Mouse (Mus musculus): ENCODE measurements around the gene Gpm6b.

The Gpm6b gene

DNA sequence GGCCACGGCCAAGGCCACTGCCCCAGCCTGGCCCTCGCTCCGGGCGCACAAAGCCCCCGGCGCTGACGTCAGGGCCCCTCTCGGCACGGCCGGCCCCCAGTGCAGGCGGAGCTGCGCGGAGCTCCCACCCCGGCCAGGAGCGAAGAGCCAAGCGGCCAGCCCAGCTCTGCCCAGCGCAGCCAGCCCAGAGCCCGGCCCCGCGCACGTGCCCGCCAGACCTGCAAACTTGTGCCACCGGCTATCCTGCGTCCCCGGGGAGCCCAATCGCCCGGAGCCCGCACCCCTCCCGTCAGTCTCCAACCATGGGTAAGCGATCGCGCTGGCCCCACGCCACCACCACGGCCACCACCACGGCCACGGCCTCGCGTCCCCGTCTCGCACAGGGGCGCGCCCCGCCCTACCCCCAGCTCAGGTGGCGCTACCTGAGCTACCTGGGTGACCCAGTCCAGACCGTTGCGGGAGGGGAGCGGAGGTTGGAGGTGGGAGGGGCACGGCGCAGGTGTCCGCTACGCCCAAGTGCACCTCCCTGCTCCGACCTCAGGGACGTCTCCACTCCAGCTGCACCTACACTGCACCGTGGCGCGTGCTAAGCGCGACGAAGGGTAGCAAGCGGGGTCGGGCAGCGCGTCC is at the start of gene Gpm6b:
Gene Gpm6b (plus strand): TSS at position 81 of the 630 bp plus-strand sequence.
- peak; percentile 27 to 53 for DNase-seq (ENCODE audit: low spot score in 2 of 2)

DNA sequence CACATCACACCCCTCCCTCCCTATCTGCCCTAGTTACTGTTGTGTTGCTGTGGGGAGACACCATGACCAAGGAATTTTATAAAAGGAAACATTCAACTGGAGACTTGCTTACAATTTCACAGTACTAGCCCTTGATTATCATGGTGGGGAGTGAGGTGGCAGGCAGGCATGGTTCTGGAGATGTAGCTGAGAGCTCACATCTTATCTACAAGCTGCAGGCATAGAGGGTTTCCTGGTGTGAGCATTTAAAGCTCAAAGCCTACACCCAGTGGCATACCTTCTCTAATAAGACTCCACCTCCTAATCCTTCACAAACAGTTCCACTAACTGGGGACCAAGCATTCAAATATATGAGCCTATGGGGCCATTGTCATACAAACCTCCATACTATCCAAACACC is 42.4 kb upstream of the Gpm6b start:
- no peak for DNase-seq (ENCODE audit: low spot score in 2 of 2)

DNA sequence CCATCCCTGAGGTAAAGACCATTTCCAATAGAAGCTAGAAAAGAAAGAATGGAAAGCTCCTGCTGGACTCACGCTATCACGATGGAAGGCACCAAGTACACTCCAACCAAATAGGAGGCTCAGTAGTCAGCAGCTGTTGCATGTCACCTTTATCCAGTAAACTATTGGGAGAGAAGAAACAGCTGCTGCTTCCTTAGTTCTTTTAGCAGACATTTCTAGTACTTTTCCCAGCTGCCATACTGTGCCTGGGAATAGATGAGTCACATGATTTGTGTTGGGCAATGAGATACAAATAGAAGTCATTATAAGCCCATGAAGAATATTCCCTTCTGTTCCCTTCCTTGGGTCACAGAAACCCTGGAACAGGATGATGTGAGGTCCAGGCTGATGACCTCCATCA is 40.4 kb upstream of the Gpm6b start:
- DNase-seq (ENCODE audit: low spot score in 2 of 2), result no peak

DNA sequence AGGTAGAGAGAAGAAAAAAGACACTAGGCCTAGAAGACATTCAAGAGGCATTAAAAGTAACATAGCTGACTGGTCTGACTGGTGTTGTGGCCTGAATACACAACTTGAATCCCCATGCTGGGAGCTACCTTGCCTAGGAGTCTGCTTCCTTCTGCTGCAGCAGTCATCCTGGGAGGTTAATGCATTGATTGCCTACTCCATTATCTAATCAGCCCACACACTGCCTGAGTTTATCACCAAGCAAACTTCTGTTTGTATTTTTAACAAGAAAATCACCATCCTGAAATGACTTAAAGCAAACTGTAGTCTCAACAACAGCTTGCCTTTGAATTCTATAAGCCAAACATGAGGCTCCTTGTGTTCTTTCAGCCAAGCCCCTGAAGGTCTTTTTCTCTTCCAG is 38.9 kb upstream of the Gpm6b start:
- DNase-seq (ENCODE audit: low spot score in 2 of 2), result no peak

DNA sequence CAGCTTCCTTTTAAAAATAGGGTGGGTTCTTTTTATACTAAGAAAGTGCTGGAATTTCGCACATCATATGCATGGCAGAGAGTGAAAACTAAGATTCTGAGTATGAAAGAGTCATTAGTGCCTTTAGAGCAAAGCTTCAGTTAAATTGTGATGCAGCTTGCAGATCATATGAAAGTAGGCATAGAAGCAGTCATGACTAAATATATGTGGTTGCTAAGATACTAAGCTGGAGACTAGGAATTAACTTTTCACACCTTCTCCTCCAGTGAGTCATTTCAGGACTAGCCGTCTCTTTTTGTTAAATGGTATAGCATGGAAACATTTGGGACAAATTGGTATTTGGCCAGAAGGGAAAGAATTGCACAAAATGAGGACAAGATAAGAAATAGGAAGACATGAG is 24.1 kb upstream of the Gpm6b start:
- no peak for DNase-seq (ENCODE audit: low spot score in 2 of 2)

DNA sequence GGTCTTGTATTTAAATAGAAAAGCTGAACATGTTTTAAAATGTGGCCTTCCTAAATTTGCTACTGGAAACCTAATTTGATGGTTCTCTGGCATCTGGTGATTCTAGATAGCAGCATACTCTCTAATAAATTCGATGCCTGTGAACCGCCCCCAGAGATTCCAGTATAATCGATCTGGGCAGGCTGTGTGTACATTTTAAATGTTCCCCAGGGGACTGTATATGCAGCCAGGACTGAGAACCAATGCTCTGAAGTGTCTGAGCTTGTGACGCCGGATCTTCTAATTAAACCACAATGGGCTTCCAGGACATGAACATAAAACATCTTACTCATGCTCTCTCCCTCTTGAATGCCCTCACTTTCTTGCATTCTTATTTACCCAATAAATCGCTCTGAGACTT is 22.5 kb upstream of the Gpm6b start:
- DNase-seq (ENCODE audit: low spot score in 2 of 2), result no peak

DNA sequence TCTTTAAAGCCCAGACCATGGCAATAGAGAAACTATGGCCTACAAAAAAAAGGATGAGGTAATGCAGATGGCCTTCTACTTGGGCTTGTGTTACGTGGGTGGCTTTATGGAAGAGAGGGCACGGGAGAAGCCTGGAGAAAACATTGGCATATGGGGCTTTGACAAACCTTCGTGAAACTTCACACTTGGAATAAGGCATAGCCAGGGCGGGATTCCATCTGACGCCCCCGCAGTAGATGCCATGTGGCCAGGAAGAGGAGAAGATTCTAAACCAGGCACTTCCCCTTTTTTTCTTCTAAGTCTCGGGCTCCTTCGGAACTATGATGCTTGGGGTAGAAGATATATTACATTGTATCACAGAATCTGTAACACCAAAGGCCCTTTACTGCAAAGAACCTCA is 22.0 kb upstream of the Gpm6b start:
- no peak for DNase-seq (ENCODE audit: low spot score in 2 of 2)

DNA sequence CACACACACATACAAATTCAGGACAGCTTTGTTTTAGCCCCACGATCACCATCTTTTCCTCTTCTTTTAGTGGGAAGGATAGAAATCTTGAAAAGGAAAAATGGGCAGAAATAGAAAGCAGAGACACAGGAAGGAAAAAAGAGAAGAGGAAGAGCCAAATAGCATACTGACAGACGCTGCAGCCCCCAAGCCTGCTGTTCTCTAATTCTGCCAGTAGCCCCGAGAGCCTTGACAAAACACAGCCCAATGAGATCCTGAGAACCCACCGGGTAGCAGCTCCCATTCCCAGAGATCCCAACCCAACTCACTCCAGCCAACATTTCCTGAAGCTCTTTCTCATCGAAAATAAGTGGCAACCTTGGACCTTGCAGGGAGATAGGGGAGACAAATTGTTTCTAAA is 19.4 kb upstream of the Gpm6b start:
- no peak for DNase-seq (ENCODE audit: low spot score in 2 of 2)

DNA sequence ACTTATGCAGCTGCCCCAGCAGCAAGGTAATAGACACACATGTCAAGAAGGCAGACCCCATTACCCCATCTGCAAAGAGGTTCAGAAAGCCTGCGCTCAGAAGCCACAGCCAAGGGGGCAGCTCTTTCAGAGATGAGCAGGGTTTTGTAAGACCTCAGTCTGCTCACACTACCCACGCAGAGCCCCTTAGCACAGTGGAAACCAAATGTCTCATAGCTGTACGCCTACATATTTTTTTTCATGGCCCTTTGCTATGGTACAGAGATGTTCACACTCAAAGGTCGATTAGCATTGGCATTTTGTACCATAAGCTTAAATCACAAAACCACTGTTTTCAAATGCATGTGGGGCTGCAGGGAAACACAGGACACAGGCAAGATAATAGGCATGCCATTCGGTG is 11.9 kb upstream of the Gpm6b start:
- no peak for DNase-seq (ENCODE audit: low spot score in 2 of 2)

DNA sequence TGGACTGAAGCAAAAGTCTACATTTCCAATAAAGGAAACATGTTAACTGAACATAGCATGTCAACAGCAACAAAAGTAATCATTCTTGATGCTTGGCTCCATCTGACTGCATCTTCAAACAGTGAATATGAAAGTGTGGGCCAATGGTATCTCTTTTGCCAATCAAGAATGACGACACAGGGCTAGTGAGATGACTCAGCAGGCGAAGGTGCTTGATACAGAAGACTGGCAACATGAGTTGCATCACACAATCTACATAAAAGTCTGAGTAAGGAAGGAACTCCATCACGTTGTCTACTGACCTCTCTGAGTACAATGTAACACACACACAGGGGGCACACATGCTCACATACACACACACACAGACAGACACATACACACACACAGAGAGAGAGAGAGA is 9.0 kb upstream of the Gpm6b start:
- no peak for DNase-seq (ENCODE audit: low spot score in 2 of 2)

DNA sequence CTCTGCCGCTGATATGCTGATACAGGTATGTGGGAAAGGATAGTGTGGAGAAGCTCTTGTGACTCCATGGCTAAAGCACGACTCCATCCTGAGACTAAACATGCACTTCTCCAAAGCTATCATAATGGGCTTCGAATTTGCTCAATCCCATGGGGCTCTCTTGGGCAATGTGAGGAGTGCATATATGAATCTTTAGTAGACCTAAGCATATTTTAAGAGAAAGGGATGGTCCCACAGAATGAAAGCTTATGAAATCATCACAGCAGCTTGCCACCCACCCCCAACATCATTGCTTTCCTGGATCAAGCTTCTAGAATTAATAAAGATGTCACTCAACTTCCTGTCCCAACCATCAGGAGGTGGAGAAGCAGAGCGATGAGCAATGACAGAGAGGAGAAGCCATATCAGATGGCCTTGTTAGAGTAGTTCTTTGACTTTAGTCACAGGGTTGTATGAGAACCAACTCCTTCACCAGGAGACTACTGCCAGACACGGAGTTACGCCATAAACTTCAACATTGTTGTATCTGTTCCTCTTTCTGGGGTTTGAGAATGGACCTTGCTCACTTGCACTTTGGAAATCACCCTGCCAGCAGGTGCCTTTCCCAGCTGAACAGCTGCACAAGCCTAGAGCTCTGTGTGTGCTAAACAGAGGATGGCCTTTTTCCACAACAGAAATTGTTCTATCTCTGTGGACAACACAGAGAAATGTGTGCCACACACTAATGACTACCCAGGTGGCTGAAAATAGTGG is 8.0 kb upstream of the Gpm6b start:
- no peak for DNase-seq (ENCODE audit: low spot score in 2 of 2)

DNA sequence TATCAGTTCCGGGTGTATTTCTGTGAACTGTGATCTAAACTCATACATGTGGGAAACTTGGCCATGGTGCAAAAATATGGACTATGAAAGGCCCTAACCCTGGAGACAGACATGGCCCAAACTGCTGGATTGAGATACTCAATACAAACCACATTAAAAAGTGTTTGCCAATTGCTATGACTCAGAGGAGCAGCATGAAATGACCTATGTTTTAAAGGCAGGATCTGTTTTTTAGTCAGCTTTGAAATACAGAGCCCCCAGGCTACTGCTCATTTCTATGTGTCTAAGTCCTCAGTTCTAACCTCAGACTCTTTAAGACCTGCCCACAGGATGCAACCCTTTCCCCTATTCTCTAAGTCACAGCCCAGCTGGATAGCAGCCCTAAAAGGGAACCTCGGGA is 2.6 kb upstream of the Gpm6b start:
- no peak for DNase-seq (ENCODE audit: low spot score in 2 of 2)

DNA sequence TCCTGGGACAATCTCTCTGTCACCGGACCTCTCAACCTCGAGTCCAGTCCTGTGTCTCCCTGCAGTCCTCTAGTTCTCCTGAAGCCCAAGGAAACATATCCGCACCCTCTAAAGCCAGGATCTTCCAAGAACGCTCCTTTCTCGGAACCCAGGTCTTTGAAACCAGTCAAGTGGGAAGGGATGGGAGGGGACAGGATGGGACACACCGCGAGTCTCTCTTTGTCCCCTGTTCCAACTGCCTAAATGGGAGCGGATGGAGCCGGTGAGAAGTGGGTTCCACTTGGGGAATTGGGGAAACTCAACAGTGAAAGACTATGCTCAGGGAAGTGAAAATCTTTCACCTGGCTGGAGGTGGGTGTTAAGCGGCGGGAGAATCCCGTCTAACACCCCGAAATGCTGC is 809 bp downstream of the Gpm6b start:
- DNase-seq (ENCODE audit: low spot score in 2 of 2), result no peak

DNA sequence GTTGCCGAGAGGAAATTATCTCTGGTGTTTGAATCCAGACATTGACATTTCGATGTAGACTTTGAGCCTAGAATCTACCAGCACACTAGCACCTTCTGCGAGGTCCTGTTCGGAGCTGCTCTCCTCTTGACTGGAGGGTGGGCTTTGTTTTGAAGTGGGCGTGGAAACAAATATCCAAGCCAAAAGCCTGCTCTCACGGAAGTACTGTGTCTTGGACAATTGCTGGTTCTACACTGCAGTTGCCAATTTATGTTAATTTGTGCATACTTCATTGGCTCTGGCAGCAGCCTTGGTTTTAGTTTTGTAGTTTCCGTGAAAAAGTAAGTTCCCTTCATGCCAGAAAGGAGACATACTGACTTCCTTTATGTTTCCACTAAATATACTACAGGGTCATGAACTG is 2.0 kb downstream of the Gpm6b start:
- no peak for DNase-seq (ENCODE audit: low spot score in 2 of 2)

DNA sequence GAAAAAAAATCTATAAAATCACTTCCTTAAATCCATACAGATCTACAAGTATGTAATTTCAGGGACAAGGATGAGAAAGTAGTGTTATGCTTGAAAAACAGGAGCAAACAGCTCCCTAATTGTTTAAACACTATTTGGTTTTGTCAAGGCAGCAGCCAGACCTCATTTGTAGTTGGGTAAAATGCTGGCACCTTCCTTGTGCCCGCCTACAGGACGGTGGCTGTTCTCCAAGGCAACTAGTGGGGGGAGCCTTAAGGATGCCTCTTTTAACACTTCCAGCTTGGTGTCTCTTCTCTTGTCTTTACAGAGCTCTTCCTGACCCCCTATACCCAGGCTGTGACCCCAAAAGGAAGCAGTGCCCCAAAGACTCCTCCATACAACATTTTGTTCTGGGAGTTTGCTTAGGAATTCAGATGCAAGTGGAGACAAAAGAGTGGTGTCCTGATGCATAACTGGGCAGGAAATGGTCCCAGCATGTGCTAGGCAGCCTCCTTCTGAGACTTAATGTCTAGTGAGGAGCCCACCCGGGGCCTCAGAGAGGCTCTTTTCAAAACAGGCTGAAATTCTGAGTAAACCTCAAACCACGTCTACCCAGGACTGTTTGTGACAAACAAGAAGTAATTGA is 4.7 kb downstream of the Gpm6b start:
- no peak for DNase-seq (ENCODE audit: low spot score in 2 of 2)

DNA sequence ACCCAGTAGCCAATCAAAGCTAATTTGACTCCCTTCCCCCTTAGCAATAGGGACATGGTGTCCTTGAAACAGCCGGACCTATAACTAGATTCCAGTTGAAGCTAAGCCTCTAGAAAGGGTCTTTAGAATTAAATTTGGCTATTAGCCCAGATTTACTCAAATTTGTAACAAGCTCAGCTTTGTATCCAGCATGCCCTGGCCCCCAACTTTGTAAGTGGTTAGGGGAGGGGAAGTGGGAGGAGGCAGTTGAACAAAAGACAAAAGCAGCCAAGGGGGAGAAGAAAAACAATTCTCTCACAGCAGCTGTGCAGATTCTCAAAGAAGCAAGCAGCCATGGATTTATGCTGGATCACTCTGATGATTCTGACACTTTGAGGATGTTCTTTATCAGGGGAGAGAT is 32.8 kb downstream of the Gpm6b start:
- no peak for DNase-seq (ENCODE audit: low spot score in 2 of 2)

DNA sequence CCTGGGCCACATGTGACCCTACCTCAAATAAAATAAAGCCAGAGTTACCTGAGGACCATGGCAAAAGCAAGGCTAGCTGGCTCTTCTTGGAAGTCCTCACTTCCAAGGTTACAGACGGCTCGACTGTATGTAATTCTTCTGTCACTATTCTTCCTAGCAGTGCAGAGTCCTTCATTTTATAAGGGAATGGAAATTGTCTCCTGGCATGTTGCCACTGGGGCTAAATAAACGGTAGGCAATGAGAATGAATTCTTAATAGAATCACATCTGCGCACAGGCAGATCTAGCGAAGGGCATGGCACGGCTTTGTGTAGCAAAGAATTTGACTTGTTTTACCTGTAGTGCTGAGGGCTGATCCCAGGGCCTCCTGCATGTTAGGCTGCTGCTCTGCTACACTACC is 33.9 kb downstream of the Gpm6b start:
- no peak for DNase-seq (ENCODE audit: low spot score in 2 of 2)

DNA sequence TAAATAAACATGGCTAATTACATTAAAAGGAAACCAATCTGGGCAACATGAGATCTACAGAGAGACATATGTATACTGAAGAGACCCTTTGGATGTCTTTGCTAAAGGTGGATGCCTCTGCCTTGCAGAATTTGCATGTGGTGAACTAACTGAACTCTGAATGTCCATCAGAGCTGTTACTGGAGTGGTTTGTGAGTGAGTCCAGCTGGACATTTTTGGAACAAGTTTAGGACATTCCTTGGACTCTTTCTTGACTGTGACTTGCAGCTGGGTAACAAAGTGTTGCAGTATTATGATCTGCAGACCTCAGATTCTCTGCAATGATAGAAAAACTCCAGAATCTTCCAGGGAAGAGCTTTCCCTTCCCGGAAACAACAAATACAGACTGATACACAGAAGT is 41.1 kb downstream of the Gpm6b start:
- no peak for DNase-seq (ENCODE audit: low spot score in 2 of 2)

DNA sequence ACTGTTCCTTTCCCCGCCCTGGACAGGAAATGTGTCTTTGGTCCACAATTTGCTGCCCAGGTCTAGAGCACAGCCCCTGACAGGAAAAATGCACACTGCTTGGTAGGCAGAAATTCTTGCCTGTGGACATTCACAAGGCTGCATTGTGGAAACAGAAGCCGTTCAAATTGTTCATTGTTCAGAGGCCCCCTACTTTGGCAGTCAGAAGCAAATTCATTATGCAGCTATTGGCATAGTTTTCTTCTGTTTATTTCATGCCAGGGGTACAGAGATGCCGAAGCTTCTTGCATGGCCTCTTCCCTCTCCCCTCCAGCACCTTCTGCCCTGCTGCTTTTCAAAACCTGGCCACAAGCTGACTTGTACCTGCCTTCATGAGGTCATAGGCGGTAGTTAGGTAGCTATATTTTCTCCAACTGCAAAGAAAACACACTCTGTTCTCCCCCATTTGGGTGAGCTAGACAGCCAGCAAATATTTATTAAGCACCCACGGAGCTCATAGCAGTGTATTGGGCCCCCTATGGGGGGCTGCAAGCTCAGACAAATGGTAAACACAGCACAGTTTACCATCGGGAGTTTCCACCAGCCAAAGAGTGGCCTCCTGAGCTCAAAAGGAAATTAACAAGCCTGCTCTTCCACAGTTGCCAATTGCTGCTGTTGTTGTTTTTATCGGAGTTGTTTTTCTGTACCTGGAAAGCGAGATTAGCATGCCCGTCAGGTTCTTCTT is 48.2 kb downstream of the Gpm6b start:
- no peak for DNase-seq (ENCODE audit: low spot score in 2 of 2)

DNA sequence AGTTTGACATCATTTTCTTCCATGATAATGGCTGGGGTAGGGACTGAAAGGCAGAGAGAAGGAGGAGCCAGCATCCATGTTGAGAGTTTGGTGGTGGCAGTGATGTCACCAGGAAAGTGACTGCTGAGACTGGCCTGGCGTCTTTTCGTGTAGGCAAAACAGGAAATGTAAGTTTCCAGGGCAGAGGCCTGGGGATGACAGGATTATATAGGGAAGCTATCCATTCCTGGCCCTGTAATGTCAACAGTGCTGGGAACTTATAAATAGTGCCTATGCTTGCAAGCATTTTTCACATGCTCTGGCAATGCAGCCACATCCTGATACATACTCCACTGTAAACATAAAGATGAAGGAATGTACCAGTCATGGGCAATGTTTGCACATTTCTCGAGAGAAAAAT is 52.6 kb downstream of the Gpm6b start:
- no peak for DNase-seq (ENCODE audit: low spot score in 2 of 2)

DNA sequence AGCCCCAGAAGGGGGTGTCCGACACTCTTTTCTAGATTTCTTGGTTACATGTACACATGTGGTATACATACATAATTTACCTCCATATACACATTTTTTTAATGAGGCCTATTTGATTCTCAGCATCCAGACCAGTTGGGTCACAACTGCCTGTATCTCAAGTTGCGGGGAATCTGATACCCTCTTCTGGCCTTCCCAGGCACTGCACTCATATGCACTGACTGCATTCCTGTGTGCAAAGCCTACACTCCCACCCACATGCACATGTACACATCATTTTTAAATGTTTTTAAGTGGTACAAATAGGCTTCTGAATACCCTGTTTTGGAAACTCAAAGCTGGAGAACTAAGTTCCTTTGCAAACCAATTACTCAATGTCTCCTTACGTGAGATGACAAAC is 54.8 kb downstream of the Gpm6b start:
- DNase-seq (ENCODE audit: low spot score in 2 of 2), result no peak

DNA sequence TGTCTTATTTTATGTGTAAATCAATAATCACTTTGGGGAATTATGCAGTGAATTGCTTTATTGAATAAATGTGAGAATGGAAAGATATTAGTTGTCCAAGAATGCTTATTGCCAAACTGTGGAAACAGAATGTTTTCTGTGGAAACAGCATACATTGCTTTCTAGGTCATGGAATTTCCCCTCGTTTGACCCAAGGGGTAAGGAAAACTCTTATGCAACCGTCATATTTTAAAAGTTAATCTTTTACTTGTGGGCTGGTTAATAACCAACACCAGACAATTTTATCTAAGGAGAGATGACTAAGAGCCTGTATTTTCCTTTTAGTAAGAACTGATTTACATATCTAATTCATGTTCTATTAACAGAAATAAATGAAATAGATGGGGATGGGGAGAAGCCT is 64.1 kb downstream of the Gpm6b start:
- no peak for DNase-seq (ENCODE audit: low spot score in 2 of 2)

DNA sequence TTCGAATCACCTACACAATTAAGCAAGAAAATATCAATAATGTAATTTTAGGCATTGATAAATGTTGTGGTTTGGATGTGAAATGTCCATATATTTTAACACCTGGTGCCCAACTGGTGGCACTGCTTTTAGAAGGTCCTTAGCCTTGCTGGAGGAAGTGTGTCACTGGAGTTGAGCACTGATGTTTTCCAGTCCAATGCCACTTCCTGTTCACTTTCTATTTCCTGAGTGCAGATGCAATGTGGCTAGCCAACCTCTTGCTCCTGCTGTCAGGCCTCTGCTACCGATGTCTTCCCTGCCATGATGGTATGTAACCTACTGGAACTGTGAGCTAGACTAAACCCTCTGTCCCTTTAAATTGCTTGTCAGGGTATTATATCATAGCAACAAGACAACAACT is 65.6 kb downstream of the Gpm6b start:
- DNase-seq (ENCODE audit: low spot score in 2 of 2), result no peak

All from cerebellum, postnatal 4 days (tissue).